Mouse (Mus musculus) MEL (cell line): ENCODE results near the gene Ptchd1. TPM values are rescaled to one million over a fixed set of nuclear protein-coding genes. Genes with fewer than 3 reads are reported as not detected.

Source experiments
- DNase-seq: peaks from one replicate; pipeline ENCODE4 v3.0.0; 2011; ENCODE audit warnings: low read depth, low spot score
- H3K27ac ChIP-seq: 2 replicates; pipeline ENCODE4 v1.5.1; 2012; ENCODE audit warnings: low read depth, mild to moderate bottlenecking, control low read depth, low read length, moderate library complexity; ENCODE audit not compliant: control insufficient read depth
- H3K27me3 ChIP-seq, 2 experiments: fragments of 150-350 bp in 1 of 2; sonication (generic) in 1 of 2; 2 replicates each; pipeline ENCODE4 v1.6.1; 2012; ENCODE audit warnings: low read length in 2 of 2, mild to moderate bottlenecking in 2 of 2, improper control_type of control experiment in 1 of 2, moderate library complexity in 1 of 2; ENCODE audit not compliant: insufficient read depth in 2 of 2, control insufficient read depth in 1 of 2
- H3K36me3 ChIP-seq, 2 experiments: 2 replicates each; pipeline ENCODE4 v1.6.1; 2012 to 2014; ENCODE audit warnings: low read length in 2 of 2, improper control_type of control experiment in 1 of 2, inconsistent platforms in 1 of 2, mild to moderate bottlenecking in 1 of 2; ENCODE audit not compliant: insufficient read depth in 2 of 2, control insufficient read depth in 1 of 2
- H3K4me1 ChIP-seq, 2 experiments: fragments of 150-350 bp in 1 of 2; sonication (generic) in 1 of 2; 2 replicates each; pipeline ENCODE4 v1.6.1; 2012; ENCODE audit warnings: low read length in 2 of 2, improper control_type of control experiment in 1 of 2, mild to moderate bottlenecking in 1 of 2; ENCODE audit not compliant: insufficient read depth in 2 of 2, control insufficient read depth in 1 of 2
- H3K4me3 ChIP-seq, 2 experiments: fragments of 150-350 bp in 1 of 2; sonication (generic) in 1 of 2; 2 replicates each; pipeline ENCODE4 v1.5.1; 2012; ENCODE audit warnings: low read depth in 2 of 2, low read length in 2 of 2, mild to moderate bottlenecking in 2 of 2, moderate library complexity in 2 of 2, control low read depth in 1 of 2, improper control_type of control experiment in 1 of 2; ENCODE audit not compliant: control insufficient read depth in 1 of 2, insufficient read depth in 1 of 2
- H3K79me2 ChIP-seq: 2 replicates; pipeline ENCODE4 v1.6.1; 2012; ENCODE audit warnings: mild to moderate bottlenecking, low read length, moderate library complexity; ENCODE audit not compliant: control insufficient read depth, poor library complexity, insufficient read depth
- H3K9ac ChIP-seq: 2 replicates; pipeline ENCODE4 v1.6.1; 2012; ENCODE audit warnings: low read depth, mild to moderate bottlenecking, control low read depth, low read length, moderate library complexity; ENCODE audit not compliant: control insufficient read depth, poor library complexity, severe bottlenecking
- H3K9me3 ChIP-seq: fragments of 150-350 bp; sonication (generic); replicated peaks from 2 replicates; pipeline ENCODE4 v1.6.1; 2012; ENCODE audit warnings: mild to moderate bottlenecking, low read length, improper control_type of control experiment, moderate library complexity; ENCODE audit not compliant: insufficient read depth
- CTCF ChIP-seq, 3 experiments: IDR thresholded peaks in 2 of 3; conservative IDR thresholded peaks in 1 of 3; 2 replicates each; pipeline ENCODE4 v1.5.1; 2011 to 2012; ENCODE audit warnings: low read length in 3 of 3, low read depth in 2 of 3, mild to moderate bottlenecking in 2 of 3, improper control_type of control experiment in 1 of 3, inconsistent platforms in 1 of 3, mixed read lengths in 1 of 3, moderate library complexity in 1 of 3; ENCODE audit not compliant: control insufficient read depth in 1 of 3, insufficient read depth in 1 of 3, poor library complexity in 1 of 3, severe bottlenecking in 1 of 3
- E2F4 ChIP-seq: IDR thresholded peaks from 2 replicates; pipeline ENCODE4 v1.6.1; 2011; ENCODE audit warnings: low read depth, low read length, improper control_type of control experiment, borderline replicate concordance
- GATA1 ChIP-seq: IDR thresholded peaks from 2 replicates; pipeline ENCODE4 v1.6.1; 2011; ENCODE audit warnings: low read depth, low read length, improper control_type of control experiment
- MAFK ChIP-seq: IDR thresholded peaks from 2 replicates; pipeline ENCODE4 v1.6.1; 2011; ENCODE audit warnings: low read depth, mild to moderate bottlenecking, low read length, improper control_type of control experiment, borderline replicate concordance
- MAX ChIP-seq: IDR thresholded peaks from 2 replicates; pipeline ENCODE4 v1.6.1; 2011; ENCODE audit warnings: low read length, improper control_type of control experiment
- MAZ ChIP-seq: IDR thresholded peaks from 2 replicates; pipeline ENCODE4 v1.6.1; 2012; ENCODE audit warnings: low read depth, mild to moderate bottlenecking, inconsistent platforms, low read length, improper control_type of control experiment
- MXI1 ChIP-seq: IDR thresholded peaks from 2 replicates; pipeline ENCODE4 v1.6.1; 2011; ENCODE audit warnings: mild to moderate bottlenecking, low read depth, low read length, improper control_type of control experiment
- MYB ChIP-seq: IDR thresholded peaks from 2 replicates; pipeline ENCODE4 v1.6.1; 2011; ENCODE audit warnings: mild to moderate bottlenecking, low read depth, low read length, improper control_type of control experiment
- NELFE ChIP-seq: IDR thresholded peaks from 2 replicates; pipeline ENCODE4 v1.6.1; 2011; ENCODE audit warnings: low read depth, low read length, improper control_type of control experiment
- RAD21 ChIP-seq: IDR thresholded peaks from 2 replicates; pipeline ENCODE4 v1.6.1; 2011; ENCODE audit warnings: mild to moderate bottlenecking, low read depth, low read length, improper control_type of control experiment
- RCOR1 ChIP-seq: IDR thresholded peaks from 2 replicates; pipeline ENCODE4 v1.6.1; 2012; ENCODE audit warnings: low read depth, mild to moderate bottlenecking, inconsistent platforms, low read length, improper control_type of control experiment
- SIN3A ChIP-seq: IDR thresholded peaks from 2 replicates; pipeline ENCODE4 v1.6.1; 2012; ENCODE audit warnings: low read length, improper control_type of control experiment, inconsistent platforms
- SMC3 ChIP-seq: IDR thresholded peaks from 2 replicates; pipeline ENCODE4 v1.6.1; 2011; ENCODE audit warnings: low read depth, low read length, improper control_type of control experiment
- TBP ChIP-seq: IDR thresholded peaks from 2 replicates; pipeline ENCODE4 v1.8.0; 2011; ENCODE audit warnings: low read depth, low read length, improper control_type of control experiment
- USF2 ChIP-seq, 2 experiments: IDR thresholded peaks; 2 replicates each; pipeline ENCODE4 v1.6.1; 2011 to 2012; ENCODE audit warnings: improper control_type of control experiment in 2 of 2, low read length in 2 of 2, borderline replicate concordance in 1 of 2, inconsistent platforms in 1 of 2, low read depth in 1 of 2, mild to moderate bottlenecking in 1 of 2; ENCODE audit not compliant: insufficient read depth in 1 of 2
- ZC3H11A ChIP-seq: IDR thresholded peaks from 2 replicates; pipeline ENCODE4 v1.6.1; 2012; ENCODE audit warnings: low read depth, mild to moderate bottlenecking, inconsistent platforms, low read length, improper control_type of control experiment
- polyA plus RNA-seq, 2 experiments: library from polyadenylated mRNA; stranded (reverse) in 1 of 2; unstranded in 1 of 2; fragments of >175 nt in 1 of 2; fragments of >200 nt in 1 of 2; gene quantifications; 2 replicates each; pipeline versions ENCODE4 v1.2.1 to v1.2.4; 2012; ENCODE audit warnings: low replicate concordance in 2 of 2, low read depth in 1 of 2; ENCODE audit not compliant: insufficient read length in 2 of 2, insufficient read depth in 1 of 2, missing spikeins in 1 of 2
- total RNA-seq: library from RNA; depleted of rRNA; stranded (reverse); fragments of 300-350 nt; gene quantifications from 2 replicates; pipeline ENCODE4 v1.2.3, GENCODE M21; 2012

The Ptchd1 gene
- total and polyA plus RNA-seq, 3 experiments, result not detected

GRCm38 (mm10) chrX:155643975-155644374 is 20.4 kb upstream of the Ptchd1 start:
- Histone ChIP-seq H3K27ac (no peak overlapping the region), H3K4me3 (no peak overlapping the region), H3K4me1 (no peaks in the 10 kb centered on the region), H3K36me3 (no peaks in the 10 kb centered on the region), H3K9ac (no peak overlapping the region), H3K27me3 (no peaks in the 10 kb centered on the region), H3K9me3 (no peaks in the 10 kb centered on the region; the same call in 1 of the 2 replicates), H3K79me2 (no peaks in the 10 kb centered on the region)
- peak; percentile 22 for DNase-seq
- TF ChIP-seq SMC3 (peak; percentile 67), ZC3H11A (peak; percentile 27), MAZ (no peak), RAD21 (peak; percentile 65), CTCF (IDR thresholded peaks at IDR 0.05 in 2 of 3, conservative IDR thresholded peaks at IDR 0.05 in 1 of 3; ENCODE audit: control insufficient read depth in 1 of 3, insufficient read depth in 1 of 3, low read depth in 2 of 3, low read length in 3 of 3, poor library complexity in 1 of 3, severe bottlenecking in 1 of 3) (peak in 2 of 3 experiments; percentile 61 to 82; a peak in 4 of 6 replicates)

GRCm38 (mm10) chrX:155625671-155626196 is 2.1 kb upstream of the Ptchd1 start:
- Histone ChIP-seq H3K4me1 (no peaks in the 10 kb centered on the region), H3K27ac (no peak overlapping the region), H3K79me2 (no peaks in the 10 kb centered on the region), H3K9me3 (no peaks in the 10 kb centered on the region), H3K36me3 (no peaks in the 10 kb centered on the region), H3K4me3 (no peak overlapping the region), H3K9ac (no peak overlapping the region), H3K27me3 (no peaks in the 10 kb centered on the region)
- DNase-seq, result no peak
- TF ChIP-seq RCOR1, result no peak
- TF ChIP-seq ZC3H11A, result no peak
- TF ChIP-seq TBP, result no peak
- no peak for TF ChIP-seq USF2 (IDR thresholded peaks at IDR 0.05; ENCODE audit: borderline replicate concordance in 1 of 2, insufficient read depth in 1 of 2, low read depth in 1 of 2, low read length in 2 of 2)
- TF ChIP-seq MYB, result no peak
- TF ChIP-seq SIN3A, result no peak
- no peak for TF ChIP-seq NELFE
- TF ChIP-seq MXI1, result no peak
- no peak for TF ChIP-seq MAFK
- TF ChIP-seq GATA1, result no peak
- no peak for TF ChIP-seq CTCF (IDR thresholded peaks at IDR 0.05 in 2 of 3, conservative IDR thresholded peaks at IDR 0.05 in 1 of 3; ENCODE audit: control insufficient read depth in 1 of 3, insufficient read depth in 1 of 3, low read depth in 2 of 3, low read length in 3 of 3, poor library complexity in 1 of 3, severe bottlenecking in 1 of 3)

DNA sequence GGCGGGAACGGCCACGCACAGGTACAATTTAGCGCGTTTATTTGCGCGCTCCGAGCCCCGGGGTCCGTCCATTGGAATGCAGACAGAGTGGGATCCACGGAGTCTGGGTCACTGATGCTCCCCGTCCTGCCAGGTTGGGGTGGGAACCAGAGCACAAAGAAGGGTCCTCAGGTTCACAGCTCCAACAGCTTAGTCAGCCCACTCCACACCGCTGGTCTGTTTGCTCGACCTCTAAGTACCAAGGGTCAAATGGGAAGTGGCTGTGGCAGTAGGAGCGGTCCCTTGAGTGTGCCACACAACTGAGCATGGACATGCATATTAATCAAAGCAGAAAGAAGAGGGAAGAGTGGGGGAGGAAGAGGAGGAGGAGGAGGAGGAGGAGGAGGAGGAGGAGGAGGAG is 1.3 kb upstream of the Ptchd1 start:
- TF ChIP-seq SMC3 (no peak), MAX (no peak), E2F4 (no peak), NELFE (no peak), USF2 (IDR thresholded peaks at IDR 0.05; ENCODE audit: borderline replicate concordance in 1 of 2, insufficient read depth in 1 of 2, low read depth in 1 of 2, low read length in 2 of 2) (no peak)
- Histone ChIP-seq H3K79me2 (no peaks in the 10 kb centered on the region), H3K9ac (no peak overlapping the region), H3K27me3 (no peaks in the 10 kb centered on the region), H3K4me1 (no peaks in the 10 kb centered on the region), H3K27ac (no peak overlapping the region), H3K36me3 (no peaks in the 10 kb centered on the region), H3K4me3 (no peak overlapping the region), H3K9me3 (no peaks in the 10 kb centered on the region)
- no peak for DNase-seq
